Mouse (Mus musculus) lung, embryonic 14.5 days (tissue): ENCODE data around the gene Sobp. TPM values are rescaled to one million over a fixed set of nuclear protein-coding genes. Genes with fewer than 3 reads are reported as not detected.
A peak's percentile ranks its signal among the peaks of the same experiment; 100 is the strongest.

ENCODE experiments used
- ATAC-seq: fragments of 200-750 bp; cut with Nextera tagmentation; 2 replicates; pipeline ENCODE4 v1.8.0; 2017; ENCODE audit warnings: mild to moderate bottlenecking, moderate TSS enrichment, moderate library complexity; ENCODE audit not compliant: insufficient read depth
- DNase-seq: peaks from one replicate; pipeline ENCODE4 v3.0.0-alpha.2; 2015
- H3K27ac ChIP-seq: fragments of 300-500 bp; sonication (generic); 2 replicates; pipeline ENCODE4 v1.5.1; 2014; ENCODE audit warnings: low read depth, mild to moderate bottlenecking, moderate library complexity
- H3K27me3 ChIP-seq: fragments of 300-500 bp; sonication (generic); 2 replicates; pipeline ENCODE4 v1.6.1; 2014; ENCODE audit warnings: low read length, control low read depth; ENCODE audit not compliant: insufficient read depth
- H3K36me3 ChIP-seq: fragments of 300-500 bp; sonication (generic); 2 replicates; pipeline ENCODE4 v1.6.1; 2014; ENCODE audit warnings: control low read depth; ENCODE audit not compliant: insufficient read depth
- H3K4me1 ChIP-seq: fragments of 300-500 bp; sonication (generic); 2 replicates; pipeline ENCODE4 v1.6.1; 2014; ENCODE audit warnings: antibody characterized with exemption, control low read depth; ENCODE audit not compliant: insufficient read depth
- H3K4me2 ChIP-seq: fragments of 300-500 bp; sonication (generic); 2 replicates; pipeline ENCODE4 v1.6.1; 2014; ENCODE audit warnings: mild to moderate bottlenecking
- H3K4me3 ChIP-seq: fragments of 300-500 bp; sonication (generic); 2 replicates; pipeline ENCODE4 v1.5.1; 2014; ENCODE audit warnings: low read depth, low read length
- H3K9ac ChIP-seq: fragments of 300-500 bp; sonication (generic); 2 replicates; pipeline ENCODE4 v1.6.1; 2014
- H3K9me3 ChIP-seq: fragments of 300-500 bp; sonication (generic); 2 replicates; pipeline ENCODE4 v1.6.1; 2016; ENCODE audit warnings: low read depth, low read length, control low read depth
- CTCF ChIP-seq: IDR thresholded peaks from 2 replicates; pipeline ENCODE4 v1.5.1; 2016; ENCODE audit warnings: antibody characterized with exemption, low read depth
- WGBS: fragments of 180-500 bp; shearing (Covaris S2); extraction: QIAGEN DNeasy Blood & Tissue Kit; methylation state at CpG from one replicate; pipeline ENCODE4 v1.1.7; 2014; 5-methylcytosine and 5-hydroxymethylcytosine counted together
- polyA plus RNA-seq: library from polyadenylated mRNA; unstranded; fragments of >200 nt; fragmentation: Nextera tagmentation; extraction: Ambion mirVana; gene quantifications from 2 replicates; pipeline ENCODE4 v1.2.1, GENCODE M21; 2014

The Sobp gene
- polyA plus RNA-seq, 1 experiment from 2014 or later, result 0.66 TPM

DNA sequence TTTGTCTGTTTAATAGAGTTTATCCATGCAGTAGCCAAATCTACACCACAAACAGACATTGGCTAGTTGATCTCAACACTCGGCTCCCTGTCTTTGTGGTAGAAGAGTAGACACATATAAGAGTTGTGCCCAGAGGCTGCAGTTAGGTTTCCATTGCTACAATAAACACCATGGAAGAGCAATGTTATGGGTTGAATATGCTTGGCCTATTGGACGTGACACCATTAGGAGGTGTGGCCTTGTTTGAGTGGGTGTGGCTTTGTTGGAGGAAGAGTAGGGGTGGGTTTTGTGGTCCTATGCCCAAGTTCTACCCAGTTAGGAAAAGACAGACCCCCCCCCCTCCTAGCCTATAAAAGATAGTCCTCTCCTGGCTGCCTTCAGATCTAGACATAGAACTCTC is 211.3 kb downstream of the Sobp start:
- no peak for TF ChIP-seq CTCF
- Histone ChIP-seq H3K36me3 (no peaks in the 10 kb centered on the region), H3K27me3 (no peaks in the 10 kb centered on the region), H3K4me1 (no peaks in the 10 kb centered on the region), H3K9ac (no peak overlapping the region), H3K9me3 (no peaks in the 10 kb centered on the region), H3K4me2 (no peak overlapping the region), H3K27ac (no peak overlapping the region), H3K4me3 (no peak overlapping the region)
- 88% methylated on average over 2 of the region's 2 CpGs for WGBS
- ATAC-seq, result no peak
- no peak for DNase-seq

DNA sequence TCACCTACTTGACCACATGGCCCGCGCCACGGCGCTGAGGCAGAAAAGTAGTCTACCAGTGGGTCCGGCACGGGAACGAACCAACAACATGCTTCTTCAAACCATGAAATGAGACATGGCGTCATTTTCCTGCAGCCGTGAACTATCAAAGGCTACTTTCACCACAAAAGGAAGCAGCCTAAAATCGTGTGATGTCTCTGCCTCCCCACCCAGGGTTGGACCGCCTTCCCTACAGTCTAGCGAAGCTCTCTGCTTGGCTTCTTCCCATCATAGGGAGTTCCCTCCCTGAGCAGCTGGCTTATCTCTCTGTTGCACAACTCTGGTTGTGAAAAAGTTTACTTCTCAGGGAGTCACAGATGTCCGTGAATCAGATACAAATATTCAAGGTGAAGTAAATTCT is 211.7 kb downstream of the Sobp start:
- no peaks in the 10 kb centered on the region for H3K9me3 ChIP-seq
- no peak overlapping the region for H3K27ac ChIP-seq
- no peak overlapping the region for H3K4me2 ChIP-seq
- no peaks in the 10 kb centered on the region for H3K4me1 ChIP-seq
- WGBS, result 75% methylated on average over 13 of the region's 13 CpGs
- DNase-seq (peak; percentile 47), ATAC-seq (no peak)
- no peak overlapping the region for H3K4me3 ChIP-seq
- TF ChIP-seq CTCF, result no peak
- no peak overlapping the region for H3K9ac ChIP-seq
- no peaks in the 10 kb centered on the region for H3K36me3 ChIP-seq
- no peaks in the 10 kb centered on the region for H3K27me3 ChIP-seq

DNA sequence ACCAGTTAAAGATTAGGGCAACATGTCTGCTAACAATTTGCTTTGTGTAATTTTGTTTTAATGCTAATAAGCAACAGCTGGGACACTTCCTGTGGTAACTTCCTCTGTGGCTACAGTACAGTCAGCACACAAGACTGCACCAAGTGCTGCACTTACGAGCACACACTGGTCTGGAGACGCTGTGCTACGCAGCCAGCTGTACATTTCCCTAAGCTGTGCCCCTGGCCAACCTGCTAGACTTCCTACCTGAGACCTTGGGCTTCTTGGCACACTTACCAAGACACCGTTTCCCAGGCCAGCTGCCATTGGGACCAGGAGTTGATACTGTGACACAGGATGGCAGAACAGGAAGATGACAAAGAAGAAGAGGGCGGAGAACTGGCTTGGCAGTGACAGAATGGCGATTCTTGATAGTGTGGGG is 212.1 kb downstream of the Sobp start:
- H3K27ac ChIP-seq, result 0 out of 2 replicates have a peak overlapping the region, but pooled peaks have one; percentile 24
- H3K4me3 ChIP-seq, result no peak overlapping the region
- no peak overlapping the region for H3K9ac ChIP-seq
- WGBS, result 75% methylated on average over 6 of the region's 6 CpGs
- TF ChIP-seq CTCF, result no peak
- H3K9me3 ChIP-seq, result no peaks in the 10 kb centered on the region
- H3K27me3 ChIP-seq, result no peaks in the 10 kb centered on the region
- ATAC-seq (peak; percentile 56; the same call in 1 of the 2 replicates), DNase-seq (peak; percentile 49)
- H3K4me1 ChIP-seq, result no peaks in the 10 kb centered on the region
- no peaks in the 10 kb centered on the region for H3K36me3 ChIP-seq
- H3K4me2 ChIP-seq, result no peak overlapping the region

DNA sequence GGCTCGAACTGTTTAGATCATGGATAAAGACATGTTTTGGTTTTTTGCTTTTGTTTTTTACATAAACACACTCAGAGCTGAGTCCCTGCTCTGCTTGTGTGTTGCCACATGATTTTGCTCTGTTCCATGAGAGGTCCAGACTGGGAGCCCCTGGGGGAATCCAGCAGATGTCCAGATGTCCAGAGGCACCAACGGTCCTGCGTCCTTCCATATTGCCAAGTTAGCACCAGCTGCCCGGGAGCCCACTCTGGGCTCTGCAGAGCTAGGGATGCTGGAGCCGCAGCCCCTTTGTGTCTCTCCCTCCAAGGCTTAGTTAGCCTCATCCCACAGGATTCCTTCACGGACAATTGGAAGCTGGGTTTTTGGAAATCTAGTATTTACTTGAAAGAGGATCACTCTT is 212.6 kb downstream of the Sobp start:
- H3K4me3 ChIP-seq, result no peak overlapping the region
- H3K4me2 ChIP-seq, result no peak overlapping the region
- H3K36me3 ChIP-seq, result no peaks in the 10 kb centered on the region
- H3K27ac ChIP-seq, result no peak overlapping the region; the same call in 1 of the 2 replicates
- 64% methylated on average over 6 of the region's 6 CpGs for WGBS
- DNase-seq (no peak), ATAC-seq (no peak)
- no peaks in the 10 kb centered on the region for H3K9me3 ChIP-seq
- H3K27me3 ChIP-seq, result no peaks in the 10 kb centered on the region
- no peak for TF ChIP-seq CTCF
- no peaks in the 10 kb centered on the region for H3K4me1 ChIP-seq
- H3K9ac ChIP-seq, result no peak overlapping the region

DNA sequence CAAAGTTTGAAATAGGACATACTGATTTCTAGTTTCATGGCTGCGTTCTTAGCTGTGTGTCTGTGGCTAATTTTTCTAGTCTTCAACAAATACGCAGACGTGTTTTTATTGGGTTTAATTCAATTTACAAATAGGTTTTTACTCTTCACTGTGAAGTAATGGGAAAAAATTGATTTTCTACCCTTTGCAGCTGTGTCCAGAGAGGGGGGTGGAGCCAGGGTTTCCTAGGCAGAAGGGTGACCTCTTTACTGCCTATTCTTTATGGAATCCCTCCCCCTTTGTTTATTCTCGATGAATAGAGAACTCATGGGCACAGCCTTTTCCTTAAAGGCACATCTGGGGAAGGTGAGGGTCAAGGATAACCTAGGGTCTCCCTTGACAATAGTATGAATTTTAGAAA is 215.6 kb downstream of the Sobp start:
- H3K4me1 ChIP-seq, result no peaks in the 10 kb centered on the region
- WGBS, result 54% methylated on average over 4 of the region's 4 CpGs
- TF ChIP-seq CTCF, result no peak

DNA sequence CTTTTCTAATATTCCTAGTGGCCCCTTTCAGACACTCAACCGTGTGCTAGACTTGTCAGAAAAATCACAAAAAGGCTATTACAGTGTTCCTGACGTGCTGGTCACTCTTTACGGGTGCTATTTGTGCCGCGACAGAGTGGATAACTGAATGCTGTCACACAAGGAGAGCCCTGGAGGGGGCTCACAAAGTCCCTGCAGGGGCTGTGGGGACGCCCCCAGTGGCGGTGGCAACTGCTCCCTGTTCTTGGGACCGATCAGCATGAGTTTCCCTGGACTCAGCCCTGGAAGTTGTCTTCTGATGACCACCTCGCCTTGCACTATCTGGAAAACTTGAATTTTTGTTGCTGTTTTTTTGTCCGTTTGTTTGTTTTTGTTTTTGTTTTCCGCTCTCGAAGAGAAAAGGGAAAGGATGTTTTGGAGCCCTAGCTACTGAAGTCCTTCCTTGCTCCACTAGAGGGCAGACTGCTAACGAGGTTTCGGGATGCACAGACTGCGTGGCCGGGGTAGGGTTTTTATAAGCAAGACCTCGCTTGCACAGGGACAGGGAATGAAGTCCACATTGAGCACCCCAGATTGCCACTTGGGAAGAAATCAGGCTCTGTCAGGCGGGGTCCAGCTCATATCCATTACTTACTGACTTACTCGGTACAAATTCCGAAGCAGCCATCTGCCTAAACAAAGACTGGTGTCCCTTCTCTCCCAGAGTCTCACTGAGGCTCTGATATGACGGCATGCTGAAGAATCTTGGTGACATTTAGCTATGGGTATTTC is 216.3 kb downstream of the Sobp start:
- 5% methylated on average over 21 of the region's 21 CpGs for WGBS
- ATAC-seq (peak; percentile 86), DNase-seq (peak; percentile 94)
- H3K4me1 ChIP-seq, result no peaks in the 10 kb centered on the region
- TF ChIP-seq CTCF, result peak; percentile 88
- peaks cover 6% of the 10 kb centered on the region; the same call in 1 of the 2 replicates for H3K27me3 ChIP-seq
- peak overlapping the region; percentile 26 for H3K4me3 ChIP-seq
- H3K27ac ChIP-seq, result no peak overlapping the region
- peak overlapping the region; percentile 10 for H3K9ac ChIP-seq
- H3K36me3 ChIP-seq, result no peaks in the 10 kb centered on the region
- peak overlapping the region; percentile 58 for H3K4me2 ChIP-seq
- no peaks in the 10 kb centered on the region for H3K9me3 ChIP-seq

More for the DNA sequence above, 215.6 kb downstream of the Sobp start:
- H3K36me3 ChIP-seq, result no peaks in the 10 kb centered on the region
- ATAC-seq (no peak), DNase-seq (no peak)
- H3K9ac ChIP-seq, result no peak overlapping the region
- H3K9me3 ChIP-seq, result no peaks in the 10 kb centered on the region
- H3K27ac ChIP-seq, result no peak overlapping the region
- peak overlapping the region; percentile 26; the same call in 1 of the 2 replicates for H3K4me3 ChIP-seq
- H3K4me2 ChIP-seq, result peak overlapping the region; percentile 58
- H3K27me3 ChIP-seq, result peaks cover 6% of the 10 kb centered on the region; the same call in 1 of the 2 replicates

DNA sequence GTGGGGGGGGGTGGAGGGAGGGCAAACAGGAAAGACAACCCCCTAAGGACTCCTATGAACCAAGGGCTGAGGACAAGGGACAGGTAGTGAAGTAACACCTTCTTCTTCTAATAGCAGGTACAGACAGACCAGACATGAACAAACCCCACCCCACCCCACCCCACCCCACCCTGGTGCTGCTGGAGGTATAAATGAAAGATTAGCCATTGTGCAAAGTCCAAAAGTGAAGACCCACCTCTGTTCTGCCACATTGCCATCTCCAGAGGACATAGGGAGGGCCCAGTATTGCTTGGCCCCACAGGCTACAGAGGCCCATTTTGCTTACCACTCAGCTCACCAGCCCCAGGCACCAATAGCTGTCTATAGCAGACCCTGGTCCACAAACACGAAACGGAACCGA is 219.1 kb downstream of the Sobp start:
- ATAC-seq (no peak), DNase-seq (no peak)
- Histone ChIP-seq H3K27me3 (peaks cover 6% of the 10 kb centered on the region; the same call in 1 of the 2 replicates), H3K4me1 (no peaks in the 10 kb centered on the region), H3K27ac (no peak overlapping the region), H3K9ac (no peak overlapping the region), H3K4me3 (no peak overlapping the region), H3K9me3 (no peaks in the 10 kb centered on the region), H3K36me3 (no peaks in the 10 kb centered on the region), H3K4me2 (no peak overlapping the region)
- WGBS, result 94% methylated on average over 3 of the region's 3 CpGs
- no peak for TF ChIP-seq CTCF
